Mouse (Mus musculus): Measurements from ENCODE around the gene Nfatc2.

Nfatc2 gene

DNA sequence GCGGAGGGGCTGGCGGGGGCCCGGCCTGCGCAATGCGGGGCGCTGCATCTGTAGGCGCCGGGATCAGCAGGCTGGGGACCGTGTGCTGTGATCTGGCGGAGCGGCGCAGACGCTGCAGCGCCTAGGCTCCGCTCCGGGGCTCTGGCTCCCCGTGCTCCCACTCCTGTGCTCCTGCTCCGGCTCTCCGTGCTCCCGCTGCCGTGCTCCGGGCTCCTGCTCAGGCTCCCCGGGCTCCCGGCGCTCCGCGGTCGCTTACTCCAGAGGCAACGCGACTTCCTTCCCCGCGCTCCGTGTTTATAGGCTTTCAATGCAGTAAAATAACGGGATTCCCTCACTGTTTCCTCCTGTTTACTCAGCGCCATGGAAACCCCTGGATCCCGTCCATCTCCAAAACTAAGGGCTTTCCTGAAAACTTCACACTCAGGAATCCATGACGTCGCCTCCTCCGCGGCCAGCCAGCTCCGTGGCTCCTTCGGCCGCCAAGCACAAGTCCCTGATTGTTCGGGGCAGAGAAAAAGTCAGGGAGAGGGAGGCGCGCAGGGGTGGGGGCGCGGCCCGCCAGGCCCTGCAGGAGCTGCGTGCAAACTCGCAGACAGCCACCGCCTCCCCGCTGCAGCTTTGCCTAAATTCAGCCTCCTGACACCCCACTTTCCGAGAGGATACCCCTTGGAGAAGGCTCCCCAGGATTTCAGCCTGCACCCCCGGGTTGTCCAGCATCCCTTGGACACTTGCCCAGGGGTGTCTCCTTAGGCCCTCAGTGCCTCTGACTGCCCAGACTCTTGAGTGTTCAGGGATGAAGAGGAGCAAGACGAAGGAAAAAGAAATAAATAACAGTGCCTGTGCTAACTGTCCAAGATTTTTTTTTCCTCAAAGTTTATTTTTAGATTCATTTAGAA, at the start of gene Nfatc2:
TSS of gene Nfatc2 (minus strand) at position 167 of the 896 bp plus-strand sequence.
- DNase-seq (ENCODE audit: low spot score in 2 of 2), result no peak

- no peak for DNase-seq (ENCODE audit: low spot score in 2 of 2)
Measured at GRCm38 (mm10) chr2:168648171-168648570, 46.7 kb upstream of the Nfatc2 start.

- no peak for DNase-seq (ENCODE audit: low spot score in 2 of 2)
Measured at GRCm38 (mm10) chr2:168644855-168645254, 43.4 kb upstream of the Nfatc2 start.

DNA sequence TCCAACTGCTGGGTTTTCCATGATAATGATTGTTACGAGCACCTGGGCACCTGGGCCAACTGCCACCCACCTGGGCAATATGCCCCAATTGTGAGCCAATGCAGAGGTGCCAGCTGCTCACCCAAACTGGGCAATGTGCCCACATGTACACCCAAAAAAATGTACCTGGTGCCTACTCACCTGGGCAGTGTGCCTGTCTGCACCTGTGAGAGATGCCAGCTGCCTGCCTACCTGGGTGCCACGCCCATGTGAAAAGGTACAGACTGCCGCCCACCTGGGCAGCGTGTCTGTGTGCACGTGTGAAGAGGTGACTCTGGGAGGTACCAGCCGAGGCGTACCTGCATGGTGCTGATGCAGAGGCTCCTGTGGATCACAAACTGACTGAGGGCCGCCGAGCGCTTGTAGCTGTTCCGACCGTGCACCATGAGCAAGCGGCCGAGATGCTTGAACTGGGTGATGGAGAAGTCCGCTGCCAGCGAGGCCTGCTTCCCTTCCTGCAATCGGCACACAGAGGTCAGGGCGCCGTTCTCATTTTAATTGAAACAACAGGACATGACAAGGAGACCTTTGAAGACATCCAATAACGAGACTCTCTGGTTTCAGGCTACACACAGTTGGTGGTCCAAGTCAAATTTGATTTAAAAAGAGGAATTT, 42.2 kb upstream of the Nfatc2 start:
- no peak for DNase-seq (ENCODE audit: low spot score in 2 of 2)

DNA sequence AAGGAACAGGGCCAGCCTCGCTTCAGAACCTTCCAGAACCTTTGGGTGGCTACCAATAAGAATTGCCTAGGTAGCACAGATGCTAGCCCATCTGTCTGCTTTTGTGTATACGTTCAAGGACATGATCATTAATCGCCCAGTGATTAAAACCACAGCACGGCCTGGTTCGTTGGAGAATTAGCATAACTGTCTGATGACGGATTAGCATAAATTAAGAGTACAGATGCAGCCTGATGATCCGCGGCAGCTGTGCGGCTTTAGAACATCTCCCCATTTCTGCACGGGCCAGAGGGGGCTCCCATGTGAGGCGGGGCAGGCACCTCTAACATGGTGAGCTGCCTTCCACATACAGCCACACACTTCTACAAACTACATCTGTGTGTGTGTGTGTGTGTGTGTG, 40.7 kb upstream of the Nfatc2 start:
- DNase-seq (ENCODE audit: low spot score in 2 of 2), result no peak

GRCm38 (mm10) chr2:168640460-168640859, 39.0 kb upstream of the Nfatc2 start:
- no peak for DNase-seq (ENCODE audit: low spot score in 2 of 2)

- DNase-seq (ENCODE audit: low spot score in 2 of 2), result no peak
Measured at GRCm38 (mm10) chr2:168634881-168635280, 33.4 kb upstream of the Nfatc2 start.

GRCm38 (mm10) chr2:168633301-168633816, 31.9 kb upstream of the Nfatc2 start:
- no peak for DNase-seq (ENCODE audit: low spot score in 2 of 2)

- DNase-seq (ENCODE audit: low spot score in 2 of 2), result no peak
Measured at GRCm38 (mm10) chr2:168632543-168632942, 31.1 kb upstream of the Nfatc2 start.

- DNase-seq (ENCODE audit: low spot score in 2 of 2), result peak; percentile 61 to 89
Measured at GRCm38 (mm10) chr2:168628787-168629186, 27.3 kb upstream of the Nfatc2 start.

- DNase-seq (ENCODE audit: low spot score in 2 of 2), result no peak
Measured at GRCm38 (mm10) chr2:168627829-168628770, 26.6 kb upstream of the Nfatc2 start.

DNA sequence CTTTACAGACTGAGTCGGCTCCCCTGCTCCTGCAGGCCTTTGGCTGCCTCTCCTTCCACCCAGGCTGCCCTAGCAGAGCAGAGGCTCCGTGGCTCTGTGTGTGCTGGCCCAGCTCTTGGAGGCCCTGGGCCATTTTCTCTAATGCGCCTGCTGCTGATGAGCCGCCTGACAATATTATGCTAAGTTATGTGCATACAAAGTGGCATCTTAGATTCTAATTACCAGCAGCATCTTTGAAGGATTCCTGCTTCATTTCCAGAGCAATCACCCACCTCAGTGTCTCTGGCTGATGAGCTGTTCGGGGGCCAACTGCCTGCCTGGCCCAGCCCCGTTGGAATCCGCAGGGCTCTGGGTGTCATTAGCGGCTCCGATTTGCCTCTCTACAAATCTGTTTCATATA, 24.9 kb upstream of the Nfatc2 start:
- DNase-seq (ENCODE audit: low spot score in 2 of 2), result no peak

GRCm38 (mm10) chr2:168625091-168625490, 23.6 kb upstream of the Nfatc2 start:
- no peak for DNase-seq (ENCODE audit: low spot score in 2 of 2)

- DNase-seq (ENCODE audit: low spot score in 2 of 2), result no peak
Measured at GRCm38 (mm10) chr2:168621111-168621802, 19.8 kb upstream of the Nfatc2 start.

DNA sequence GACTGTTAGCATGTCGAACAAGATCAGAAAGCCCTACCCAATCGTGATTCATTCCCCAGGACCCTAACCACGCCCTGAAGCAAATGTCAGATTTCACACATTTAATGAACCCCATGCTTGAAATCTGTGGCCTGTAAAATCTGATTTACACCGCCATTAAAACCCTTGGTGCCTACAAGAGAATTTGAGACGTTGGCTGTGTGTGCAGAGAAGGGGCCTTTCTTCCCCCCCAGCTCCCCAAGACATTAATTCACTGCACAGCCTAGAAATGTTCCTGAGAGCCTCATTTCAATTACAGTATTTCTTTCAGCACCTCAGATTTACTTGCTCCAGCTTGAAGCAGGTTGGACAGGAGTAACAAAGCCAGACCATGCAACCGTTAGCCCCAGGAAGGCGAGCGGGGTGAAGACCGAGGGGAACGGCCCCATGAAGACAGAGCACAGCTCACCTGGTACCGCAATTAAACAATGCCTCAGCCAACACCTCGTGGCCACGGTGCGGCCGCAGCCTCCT, 16.8 kb upstream of the Nfatc2 start:
- DNase-seq (ENCODE audit: low spot score in 2 of 2), result no peak

DNA sequence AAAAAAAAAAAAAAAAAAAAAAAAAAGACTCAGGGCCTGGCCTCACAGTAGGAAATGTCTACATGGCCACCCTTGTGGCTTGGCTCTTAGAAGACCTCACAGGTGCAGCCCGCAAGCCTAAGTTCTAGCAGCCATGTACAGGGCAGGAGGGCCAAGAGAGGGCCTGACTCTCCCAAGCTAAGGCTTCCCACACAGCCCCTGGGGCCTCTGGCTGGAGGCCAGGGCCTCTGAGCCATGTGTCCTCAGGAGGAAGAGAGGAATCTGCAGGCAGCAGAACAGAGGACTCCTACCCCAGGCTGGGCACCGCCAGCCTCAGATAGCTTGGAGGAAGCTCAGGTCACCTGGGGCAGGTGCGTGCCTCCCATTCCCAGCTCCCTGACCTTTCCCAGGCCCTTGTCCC, 13.7 kb upstream of the Nfatc2 start:
- no peak for DNase-seq (ENCODE audit: low spot score in 2 of 2)

DNA sequence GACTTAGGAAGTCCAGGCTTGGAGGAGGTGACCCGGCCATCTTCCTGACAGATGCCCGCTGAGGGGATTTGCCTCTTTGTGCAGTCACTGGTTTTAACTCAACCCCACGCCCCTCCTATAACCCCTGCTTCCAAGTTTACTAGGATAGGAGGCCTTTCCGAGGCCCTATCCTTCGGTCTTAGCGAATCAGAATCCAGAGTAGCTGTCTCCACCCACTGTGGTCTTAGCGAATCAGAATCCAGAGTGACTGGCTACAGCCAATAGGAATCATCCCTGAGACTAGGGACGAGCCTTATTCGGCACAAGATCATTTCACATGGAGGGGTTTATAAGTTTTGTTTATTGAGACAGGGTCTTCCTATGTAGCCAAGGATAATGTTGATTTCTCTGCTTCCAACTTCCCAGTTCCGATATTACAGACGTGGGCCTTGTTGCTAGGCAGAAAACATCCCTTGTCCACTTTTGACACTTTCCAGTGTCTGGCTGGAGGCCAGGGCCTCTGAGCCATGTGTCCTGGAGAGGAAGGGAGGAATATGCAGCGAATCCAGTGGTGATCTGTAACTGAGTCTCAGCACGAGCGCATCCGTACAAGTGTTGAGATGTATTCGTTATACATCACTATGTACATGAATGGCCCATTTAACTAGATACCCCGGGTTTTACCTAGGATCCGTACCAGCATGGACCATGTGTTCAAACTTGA, 12.9 kb upstream of the Nfatc2 start:
- no peak for DNase-seq (ENCODE audit: low spot score in 2 of 2)

DNA sequence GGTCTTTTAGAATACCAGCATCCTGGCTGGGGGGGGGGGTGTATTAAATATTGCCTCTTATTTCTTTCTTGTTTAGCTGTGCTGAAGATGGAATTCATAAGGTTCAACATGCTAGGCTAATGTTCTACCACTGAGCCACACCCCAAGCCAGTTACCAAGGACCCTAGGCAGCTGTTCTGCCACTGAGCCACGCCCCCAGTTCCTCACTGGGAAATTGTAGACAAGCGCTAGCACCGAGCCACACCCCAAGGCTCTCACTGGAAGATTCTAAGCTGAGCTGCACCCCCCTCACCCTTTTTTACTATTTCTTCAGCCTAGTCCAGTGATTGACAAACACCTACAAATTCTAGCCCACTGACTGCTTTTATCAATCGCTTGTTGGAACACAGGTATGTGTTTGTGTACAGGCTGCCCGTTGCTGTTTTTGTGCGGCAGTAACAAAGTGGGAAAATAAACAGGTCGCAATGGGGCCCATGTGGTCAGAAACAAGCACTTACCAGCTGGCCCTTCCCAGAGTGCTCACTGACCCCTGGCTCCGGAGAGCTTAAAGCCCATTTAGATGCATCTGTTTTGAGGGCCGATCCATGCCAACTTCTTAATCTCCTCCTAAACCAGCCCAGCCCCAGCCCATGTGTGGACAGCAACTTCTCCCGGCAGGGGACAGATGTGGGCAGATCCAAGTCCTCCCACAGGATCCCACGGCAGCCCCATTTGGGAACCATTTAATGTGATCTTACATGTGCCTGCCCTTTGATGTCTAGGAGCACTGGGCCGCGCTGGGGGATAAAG, 11.8 kb upstream of the Nfatc2 start:
- no peak for DNase-seq (ENCODE audit: low spot score in 2 of 2)

DNA sequence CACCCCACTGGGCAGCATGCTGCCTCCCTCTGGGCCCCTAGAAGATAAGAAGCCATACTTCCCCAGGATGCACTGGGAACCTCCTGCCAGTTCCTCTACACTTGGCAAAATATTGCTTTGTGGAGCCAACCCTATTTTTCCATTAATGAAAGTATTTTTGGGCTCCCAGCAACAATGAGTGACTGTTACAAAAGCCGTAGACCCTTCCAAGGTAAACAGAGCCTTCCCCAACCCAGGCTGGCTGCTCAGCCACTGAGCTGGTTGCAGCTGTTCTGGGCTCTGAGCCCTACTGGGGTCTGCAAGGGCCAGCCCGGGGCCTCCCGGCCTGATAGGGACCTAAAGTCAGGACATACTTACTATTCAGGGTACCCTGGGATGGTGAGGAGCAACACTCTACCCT, 9.5 kb upstream of the Nfatc2 start:
- no peak for DNase-seq (ENCODE audit: low spot score in 2 of 2)

Measured in thymus, postnatal 10 days (tissue).